Mouse (Mus musculus) liver, embryonic 15.5 days (tissue): ENCODE results near the gene Wwox. TPM values are rescaled to one million over a fixed set of nuclear protein-coding genes. Genes with fewer than 3 reads are reported as not detected.

Experiments
- ATAC-seq: fragments of 200-750 bp; cut with Nextera tagmentation; 2 replicates; pipeline ENCODE4 v1.8.0; 2017; ENCODE audit warnings: moderate number of reproducible peaks, mild to moderate bottlenecking, moderate library complexity; ENCODE audit not compliant: insufficient read depth
- H3K27ac ChIP-seq: fragments of 300-500 bp; sonication (generic); replicated peaks from 2 replicates; pipeline ENCODE4 v1.5.1; 2015; ENCODE audit warnings: mild to moderate bottlenecking, inconsistent platforms
- H3K27me3 ChIP-seq: fragments of 300-500 bp; sonication (generic); 2 replicates; pipeline ENCODE4 v1.6.1; 2015; ENCODE audit warnings: mild to moderate bottlenecking, inconsistent platforms
- H3K36me3 ChIP-seq: fragments of 300-500 bp; sonication (generic); replicated peaks from 2 replicates; pipeline ENCODE4 v1.6.1; 2015; ENCODE audit warnings: moderate library complexity, mild to moderate bottlenecking, inconsistent platforms
- H3K4me1 ChIP-seq: fragments of 300-500 bp; sonication (generic); replicated peaks from 2 replicates; pipeline ENCODE4 v1.6.1; 2015; ENCODE audit warnings: inconsistent platforms
- H3K4me2 ChIP-seq: fragments of 300-500 bp; sonication (generic); 2 replicates; pipeline ENCODE4 v1.6.1; 2015; ENCODE audit warnings: moderate library complexity, mild to moderate bottlenecking, inconsistent platforms
- H3K4me3 ChIP-seq: fragments of 300-500 bp; sonication (generic); replicated peaks from 2 replicates; pipeline ENCODE4 v1.5.1; 2015; ENCODE audit warnings: mild to moderate bottlenecking, inconsistent platforms
- H3K9ac ChIP-seq: fragments of 300-500 bp; sonication (generic); 2 replicates; pipeline ENCODE4 v1.6.1; 2015; ENCODE audit warnings: moderate library complexity, mild to moderate bottlenecking, inconsistent platforms
- H3K9me3 ChIP-seq: fragments of 300-500 bp; sonication (generic); replicated peaks from 2 replicates; pipeline ENCODE4 v1.6.1; 2016; ENCODE audit warnings: inconsistent platforms
- WGBS: fragments of 180-500 bp; shearing (Covaris S2); methylation state at CpG from one replicate; pipeline ENCODE4 v1.1.7; 2015; ENCODE audit warnings: mixed read lengths; ENCODE audit not compliant: insufficient replicate concordance; 5-methylcytosine and 5-hydroxymethylcytosine counted together
- polyA plus RNA-seq: library from polyadenylated mRNA; unstranded; fragments of >200 nt; fragmentation: Nextera tagmentation; extraction: Ambion mirVana; gene quantifications from 2 replicates; pipeline ENCODE4 v1.2.1, GENCODE M21; 2015

Wwox gene
- polyA plus RNA-seq, 1 experiment from 2014 or later: 3.5 TPM

DNA sequence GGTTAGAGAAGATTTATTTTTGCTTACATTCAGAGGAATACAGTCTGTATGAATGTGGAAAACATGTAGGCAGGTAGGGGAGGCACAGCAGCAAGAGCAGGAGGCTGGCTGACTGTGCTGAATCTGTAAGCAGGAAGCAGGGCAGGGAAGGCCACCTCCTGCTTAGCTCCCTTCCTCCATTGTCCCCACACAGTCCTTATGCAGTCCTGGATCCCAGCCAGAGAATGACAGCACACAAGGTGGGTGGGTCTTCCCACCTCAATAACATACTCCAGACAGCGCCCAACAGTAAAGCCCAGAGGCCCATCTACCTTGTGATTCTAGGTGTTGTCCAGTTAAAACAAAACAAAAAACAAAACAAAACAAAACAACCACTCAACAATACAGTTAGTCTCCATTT is 593.7 kb downstream of the Wwox start:
- no peak for ATAC-seq
- Histone ChIP-seq H3K4me3 (no peak overlapping the region), H3K36me3 (no peaks in the 10 kb centered on the region), H3K9ac (no peak overlapping the region), H3K4me1 (no peaks in the 10 kb centered on the region), H3K27ac (no peak overlapping the region), H3K27me3 (no peaks in the 10 kb centered on the region), H3K4me2 (no peak overlapping the region), H3K9me3 (no peaks in the 10 kb centered on the region)
- 67% methylated on average over 1 of the region's 1 CpGs for WGBS

- no peaks in the 10 kb centered on the region for H3K9me3 ChIP-seq
- H3K4me1 ChIP-seq: no peaks in the 10 kb centered on the region
- ATAC-seq: no peak
- H3K27ac ChIP-seq: no peak overlapping the region
- no peak overlapping the region for H3K4me2 ChIP-seq
- no peak overlapping the region for H3K9ac ChIP-seq
- no peaks in the 10 kb centered on the region for H3K36me3 ChIP-seq
- 62% methylated on average over 9 of the region's 9 CpGs for WGBS
- H3K4me3 ChIP-seq: no peak overlapping the region
- no peaks in the 10 kb centered on the region for H3K27me3 ChIP-seq
These were observed 596.6 kb downstream of the Wwox start for GRCm38 (mm10) chr8:115036016-115036415.

DNA sequence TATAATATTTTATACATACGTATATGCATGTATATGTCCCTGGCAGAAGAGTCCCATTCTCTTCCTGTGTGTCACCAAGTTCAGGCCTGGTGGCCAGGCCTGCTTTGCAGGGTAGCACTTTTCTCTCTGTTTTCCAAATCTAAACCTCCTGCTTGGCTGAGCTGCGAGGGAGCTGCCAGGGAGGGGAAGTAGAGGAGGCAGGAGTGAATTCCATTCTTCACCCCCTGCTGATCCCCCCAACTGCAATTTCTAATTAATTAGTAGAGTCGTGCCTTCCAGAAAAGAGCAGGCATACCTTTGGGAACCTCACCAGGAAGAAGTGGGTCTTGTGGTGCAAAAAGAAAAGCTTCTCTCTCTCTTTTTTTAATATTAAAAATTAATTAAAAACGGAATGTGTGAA is 599.0 kb downstream of the Wwox start:
- no peaks in the 10 kb centered on the region for H3K4me1 ChIP-seq
- no peak overlapping the region for H3K4me2 ChIP-seq
- no peaks in the 10 kb centered on the region for H3K27me3 ChIP-seq
- no peaks in the 10 kb centered on the region for H3K36me3 ChIP-seq
- no peak for ATAC-seq
- H3K27ac ChIP-seq: no peak overlapping the region
- no peak overlapping the region for H3K9ac ChIP-seq
- WGBS: 38% methylated on average over 4 of the region's 4 CpGs
- H3K9me3 ChIP-seq: no peaks in the 10 kb centered on the region
- H3K4me3 ChIP-seq: no peak overlapping the region

DNA sequence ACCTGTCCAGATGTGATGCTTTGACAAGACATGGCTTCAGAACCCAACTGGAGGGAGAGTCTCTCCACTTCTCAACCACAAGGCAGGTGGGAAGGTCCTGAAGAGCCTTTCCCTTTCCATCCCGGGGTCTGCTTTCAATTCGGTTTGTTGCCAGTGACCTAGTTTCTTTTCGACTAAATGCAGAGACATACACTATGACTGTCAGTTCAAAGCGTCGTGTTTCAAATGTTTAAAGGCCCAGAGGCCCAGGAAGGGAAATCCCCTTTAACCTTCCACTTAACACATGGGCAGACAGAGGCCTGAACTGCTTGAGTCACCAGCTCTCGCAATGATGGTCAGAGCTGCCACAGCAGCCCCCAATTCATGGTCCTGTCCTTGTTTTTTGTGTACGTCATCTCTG is 606.3 kb downstream of the Wwox start:
- 62% methylated on average over 7 of the region's 7 CpGs for WGBS

DNA sequence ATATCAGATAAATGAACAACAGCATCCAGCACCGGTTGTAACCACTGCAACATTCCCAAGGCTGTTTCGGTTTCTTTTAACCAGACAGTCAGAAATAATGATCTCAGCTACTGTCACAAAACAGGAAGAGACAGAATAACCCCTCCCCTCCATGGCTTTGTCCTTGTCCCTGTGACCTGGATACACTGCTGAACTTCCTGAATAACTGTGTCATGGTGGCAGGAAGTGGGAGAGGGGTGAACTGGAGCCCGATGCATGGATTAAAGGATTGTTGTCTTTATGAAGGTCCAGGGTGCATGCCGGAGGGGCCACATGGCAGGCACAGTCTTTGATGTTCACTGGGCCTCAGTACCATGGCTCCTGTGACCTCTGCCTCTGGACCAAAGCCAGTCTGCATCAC is 607.0 kb downstream of the Wwox start:
- Histone ChIP-seq H3K4me3 (no peak overlapping the region), H3K4me1 (no peaks in the 10 kb centered on the region), H3K9ac (no peak overlapping the region), H3K36me3 (no peaks in the 10 kb centered on the region), H3K4me2 (no peak overlapping the region), H3K27ac (no peak overlapping the region), H3K9me3 (no peaks in the 10 kb centered on the region), H3K27me3 (no peaks in the 10 kb centered on the region)
- ATAC-seq: no peak; the same call in 1 of the 2 replicates
- 47% methylated on average over 4 of the region's 4 CpGs for WGBS

More for the DNA sequence above, 606.3 kb downstream of the Wwox start:
- no peak for ATAC-seq
- Histone ChIP-seq H3K36me3 (no peaks in the 10 kb centered on the region), H3K9me3 (no peaks in the 10 kb centered on the region), H3K27ac (no peak overlapping the region), H3K4me3 (no peak overlapping the region), H3K27me3 (no peaks in the 10 kb centered on the region), H3K4me2 (no peak overlapping the region), H3K9ac (no peak overlapping the region), H3K4me1 (no peaks in the 10 kb centered on the region)

GRCm38 (mm10) chr8:115058193-115058835 is 618.9 kb downstream of the Wwox start:
- H3K9ac ChIP-seq: no peak overlapping the region
- H3K4me3 ChIP-seq: no peak overlapping the region
- no peaks in the 10 kb centered on the region for H3K36me3 ChIP-seq
- WGBS: 58% methylated on average over 12 of the region's 12 CpGs
- ATAC-seq: peak; percentile 85
- no peak overlapping the region for H3K4me2 ChIP-seq
- H3K4me1 ChIP-seq: no peaks in the 10 kb centered on the region
- no peaks in the 10 kb centered on the region for H3K9me3 ChIP-seq
- H3K27ac ChIP-seq: no peak overlapping the region
- H3K27me3 ChIP-seq: no peaks in the 10 kb centered on the region

DNA sequence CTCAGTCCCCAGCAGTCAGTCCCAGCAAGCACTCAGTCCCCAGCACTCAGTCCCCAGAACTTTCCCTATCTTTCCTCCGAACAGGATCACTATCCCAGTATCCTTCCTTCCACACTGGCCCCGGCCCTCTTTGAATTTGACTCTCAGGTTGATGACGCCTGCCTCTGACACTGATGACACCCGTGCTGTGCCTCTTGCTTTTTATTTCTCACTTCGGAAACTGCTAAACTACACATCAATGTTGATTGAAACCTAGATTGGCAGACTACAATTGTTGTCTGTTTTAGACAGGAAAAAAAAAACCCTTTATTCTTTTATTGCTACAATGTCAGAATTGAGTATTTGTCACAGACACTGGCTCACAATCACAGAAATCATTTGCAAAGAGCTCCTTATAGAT is 624.2 kb downstream of the Wwox start:
- Histone ChIP-seq H3K36me3 (no peaks in the 10 kb centered on the region), H3K4me2 (no peak overlapping the region), H3K27ac (no peak overlapping the region), H3K4me1 (no peaks in the 10 kb centered on the region), H3K27me3 (no peaks in the 10 kb centered on the region), H3K9me3 (no peaks in the 10 kb centered on the region), H3K4me3 (no peak overlapping the region), H3K9ac (no peak overlapping the region)
- ATAC-seq: no peak
- 69% methylated on average over 5 of the region's 5 CpGs for WGBS

- Histone ChIP-seq H3K4me1 (no peaks in the 10 kb centered on the region), H3K27ac (no peak overlapping the region), H3K36me3 (no peaks in the 10 kb centered on the region), H3K9ac (no peak overlapping the region), H3K4me3 (no peak overlapping the region), H3K9me3 (no peaks in the 10 kb centered on the region), H3K4me2 (no peak overlapping the region), H3K27me3 (no peaks in the 10 kb centered on the region)
- WGBS: 73% methylated on average over 15 of the region's 15 CpGs
- ATAC-seq: no peak
These were observed 625.2 kb downstream of the Wwox start for GRCm38 (mm10) chr8:115064691-115065090.

GRCm38 (mm10) chr8:115065386-115065785 is 625.9 kb downstream of the Wwox start:
- Histone ChIP-seq H3K9ac (no peak overlapping the region), H3K4me3 (no peak overlapping the region), H3K9me3 (no peaks in the 10 kb centered on the region), H3K4me2 (no peak overlapping the region), H3K27ac (no peak overlapping the region), H3K27me3 (no peaks in the 10 kb centered on the region), H3K4me1 (no peaks in the 10 kb centered on the region), H3K36me3 (no peaks in the 10 kb centered on the region)
- no peak for ATAC-seq
- 53% methylated on average over 7 of the region's 7 CpGs for WGBS

DNA sequence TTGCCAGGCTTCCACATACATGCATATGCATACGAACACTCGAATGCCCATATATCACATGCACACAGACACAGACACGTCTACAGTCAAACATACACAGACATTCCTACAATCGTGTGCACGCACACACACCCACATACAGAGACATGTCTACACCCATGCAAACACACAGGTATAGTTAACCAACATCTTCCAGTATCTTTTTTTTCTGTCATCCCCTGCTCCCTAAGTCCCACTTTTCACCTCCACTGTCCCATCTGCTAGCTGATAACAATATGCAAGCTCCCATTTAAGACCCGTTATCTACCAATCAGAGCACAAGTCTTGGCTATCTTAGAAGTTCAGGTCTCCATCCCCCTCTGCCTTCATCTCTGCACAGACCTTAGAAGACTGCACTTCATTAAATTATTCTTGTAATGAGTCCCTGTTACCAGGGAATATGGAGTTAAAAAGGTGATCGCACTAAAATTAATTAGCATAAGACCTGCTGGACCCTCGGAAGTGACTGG is 627.1 kb downstream of the Wwox start:
- H3K9me3 ChIP-seq: no peaks in the 10 kb centered on the region
- no peak overlapping the region for H3K4me2 ChIP-seq
- no peaks in the 10 kb centered on the region for H3K4me1 ChIP-seq
- no peaks in the 10 kb centered on the region for H3K27me3 ChIP-seq
- ATAC-seq: no peak
- H3K9ac ChIP-seq: no peak overlapping the region
- no peak overlapping the region for H3K4me3 ChIP-seq
- no peak overlapping the region for H3K27ac ChIP-seq
- WGBS: 68% methylated on average over 8 of the region's 8 CpGs
- H3K36me3 ChIP-seq: no peaks in the 10 kb centered on the region

DNA sequence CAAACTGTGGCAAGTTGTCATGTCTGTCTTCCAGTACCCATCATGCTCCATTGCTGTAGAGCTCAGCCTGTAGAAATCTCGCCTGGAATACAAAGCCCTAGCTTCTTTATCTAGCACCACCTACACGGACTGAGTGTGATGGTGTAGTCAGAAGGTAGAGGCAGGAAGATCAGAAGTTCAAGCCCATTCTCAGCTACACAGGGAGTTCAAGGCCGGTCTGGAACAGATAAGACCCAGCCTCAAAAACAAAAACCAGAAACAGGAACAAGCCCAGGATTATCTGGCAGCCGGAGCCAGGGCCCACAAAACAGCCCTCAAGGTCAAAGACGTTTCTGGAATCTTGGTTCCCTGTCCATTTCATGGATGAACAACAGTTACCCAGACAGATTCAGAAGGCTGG is 629.3 kb downstream of the Wwox start:
- Histone ChIP-seq H3K9ac (no peak overlapping the region), H3K9me3 (no peaks in the 10 kb centered on the region), H3K36me3 (no peaks in the 10 kb centered on the region), H3K4me1 (no peaks in the 10 kb centered on the region), H3K4me3 (no peak overlapping the region), H3K27ac (no peak overlapping the region), H3K27me3 (no peaks in the 10 kb centered on the region), H3K4me2 (no peak overlapping the region)
- ATAC-seq: no peak
- 25% methylated on average over 5 of the region's 5 CpGs for WGBS

GRCm38 (mm10) chr8:115070225-115070624 is 630.8 kb downstream of the Wwox start:
- H3K4me3 ChIP-seq: no peak overlapping the region
- no peak for ATAC-seq
- H3K4me1 ChIP-seq: no peaks in the 10 kb centered on the region
- no peaks in the 10 kb centered on the region for H3K36me3 ChIP-seq
- WGBS: 10% methylated on average over 3 of the region's 3 CpGs
- no peak overlapping the region for H3K27ac ChIP-seq
- H3K4me2 ChIP-seq: no peak overlapping the region
- no peak overlapping the region for H3K9ac ChIP-seq
- no peaks in the 10 kb centered on the region for H3K27me3 ChIP-seq
- no peaks in the 10 kb centered on the region for H3K9me3 ChIP-seq
